Mouse (Mus musculus) midbrain, embryonic 11.5 days (tissue): Measurements from ENCODE around the gene Ssbp1. TPM values are rescaled to one million over a fixed set of nuclear protein-coding genes. Genes with fewer than 3 reads are reported as not detected.

Source experiments
- ATAC-seq: fragments of 200-750 bp; cut with Nextera tagmentation; 2 replicates; pipeline ENCODE4 v1.8.0; 2017; ENCODE audit warnings: moderate TSS enrichment, moderate library complexity; ENCODE audit not compliant: low FRiP score
- DNase-seq: peaks from one replicate; pipeline ENCODE4 v3.0.0; 2015; ENCODE audit warnings: low spot score; ENCODE audit errors: missing footprints
- H3K27ac ChIP-seq: fragments of 300-500 bp; sonication (generic); 2 replicates; pipeline ENCODE4 v1.5.1; 2014; ENCODE audit warnings: low read depth, low read length
- H3K27me3 ChIP-seq: fragments of 300-500 bp; sonication (generic); 2 replicates; pipeline ENCODE4 v1.6.1; 2014; ENCODE audit warnings: mild to moderate bottlenecking, low read length, moderate library complexity, mixed read lengths; ENCODE audit not compliant: control insufficient read depth, insufficient read depth
- H3K36me3 ChIP-seq: fragments of 300-500 bp; sonication (generic); 2 replicates; pipeline ENCODE4 v1.6.1; 2014; ENCODE audit warnings: mild to moderate bottlenecking, low read length, moderate library complexity, mixed read lengths; ENCODE audit not compliant: control insufficient read depth, insufficient read depth
- H3K4me1 ChIP-seq: fragments of 300-500 bp; sonication (generic); 2 replicates; pipeline ENCODE4 v1.6.1; 2014; ENCODE audit warnings: low read length; ENCODE audit not compliant: control insufficient read depth, insufficient read depth
- H3K4me2 ChIP-seq: fragments of 300-500 bp; sonication (generic); 2 replicates; pipeline ENCODE4 v1.6.1; 2014; ENCODE audit warnings: mild to moderate bottlenecking, moderate library complexity
- H3K4me3 ChIP-seq: fragments of 300-500 bp; sonication (generic); 2 replicates; pipeline ENCODE4 v1.5.1; 2014; ENCODE audit warnings: low read depth, low read length
- H3K9ac ChIP-seq: fragments of 300-500 bp; sonication (generic); 2 replicates; pipeline ENCODE4 v1.6.1; 2014; ENCODE audit warnings: low read length
- H3K9me3 ChIP-seq: fragments of 300-500 bp; sonication (generic); 2 replicates; pipeline ENCODE4 v1.6.1; 2016; ENCODE audit warnings: low read length; ENCODE audit not compliant: control insufficient read depth
- WGBS: fragments of 180-500 bp; shearing (Covaris S2); extraction: QIAGEN DNeasy Blood & Tissue Kit; methylation state at CpG from one replicate; pipeline ENCODE4 v1.1.7; 2014; 5-methylcytosine and 5-hydroxymethylcytosine counted together
- polyA plus RNA-seq: library from polyadenylated mRNA; unstranded; fragments of >200 nt; fragmentation: Nextera tagmentation; extraction: Ambion mirVana; gene quantifications from 2 replicates; pipeline ENCODE4 v1.2.1, GENCODE M21; 2014

The Ssbp1 gene
- polyA plus RNA-seq, 1 experiment from 2014 or later = 183 TPM

GRCm38 (mm10) chr6:40431812-40432211 lies 39.3 kb upstream of the Ssbp1 start:
- Histone ChIP-seq H3K4me3 (no peak overlapping the region), H3K4me1 (peaks cover 8% of the 10 kb centered on the region; the same call in 1 of the 2 replicates), H3K27me3 (no peaks in the 10 kb centered on the region), H3K4me2 (no peak overlapping the region), H3K9ac (no peak overlapping the region), H3K9me3 (no peaks in the 10 kb centered on the region), H3K27ac (no peak overlapping the region), H3K36me3 (no peaks in the 10 kb centered on the region)
- DNase-seq (no peak), ATAC-seq (no peak)

- Histone ChIP-seq H3K27ac (no peak overlapping the region), H3K4me2 (no peak overlapping the region), H3K27me3 (no peaks in the 10 kb centered on the region), H3K36me3 (no peaks in the 10 kb centered on the region), H3K4me3 (no peak overlapping the region), H3K9ac (no peak overlapping the region), H3K9me3 (no peaks in the 10 kb centered on the region), H3K4me1 (peaks cover 8% of the 10 kb centered on the region; the same call in 1 of the 2 replicates)
- ATAC-seq (no peak), DNase-seq (no peak)
- 88% methylated on average over 17 of the region's 17 CpGs for WGBS
Measured at GRCm38 (mm10) chr6:40432346-40433275, 38.5 kb upstream of the Ssbp1 start.

DNA sequence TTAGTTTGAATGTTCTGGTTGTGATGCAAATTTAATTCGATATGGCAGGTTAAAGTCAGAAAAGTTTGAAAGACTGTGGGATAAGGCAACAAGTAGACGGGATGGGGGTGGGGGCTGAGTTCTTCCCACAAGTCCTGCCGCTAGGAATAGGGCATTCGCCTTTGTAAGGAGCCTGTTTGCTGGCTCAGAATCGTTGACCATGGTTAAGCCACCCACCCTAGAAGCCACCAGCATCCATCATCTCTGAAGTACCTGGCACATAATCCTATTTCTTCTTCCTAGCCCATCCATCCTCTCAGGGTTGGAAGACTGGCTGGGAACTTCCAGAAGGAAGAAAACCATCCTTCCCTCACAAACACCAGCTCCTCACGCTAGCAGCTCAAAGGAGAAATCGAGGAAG lies 36.5 kb upstream of the Ssbp1 start:
- Histone ChIP-seq H3K4me2 (peak overlapping the region; percentile 84), H3K9me3 (no peaks in the 10 kb centered on the region), H3K9ac (peak overlapping the region; percentile 91), H3K27me3 (no peaks in the 10 kb centered on the region), H3K4me3 (peak overlapping the region; percentile 76), H3K4me1 (peaks cover 8% of the 10 kb centered on the region; the same call in 1 of the 2 replicates), H3K36me3 (no peaks in the 10 kb centered on the region), H3K27ac (0 out of 2 replicates have a peak overlapping the region, but pooled peaks have one; percentile 73)
- DNase-seq (no peak), ATAC-seq (no peak)
- 8% methylated on average over 7 of the region's 7 CpGs for WGBS

GRCm38 (mm10) chr6:40435151-40436046 lies 35.8 kb upstream of the Ssbp1 start:
- peak; percentile 82 for ATAC-seq
- peak overlapping the region; percentile 76 for H3K4me3 ChIP-seq

GRCm38 (mm10) chr6:40436047-40436483 lies 35.1 kb upstream of the Ssbp1 start, which contains the start of gene E330009J07Rik:
E330009J07Rik (minus strand) TSS chr6:40436135.
- DNase-seq (peak; percentile 97), ATAC-seq (peak; percentile 93)
- no peaks in the 10 kb centered on the region for H3K9me3 ChIP-seq
- H3K9ac ChIP-seq = peak within 1 kb of the TSS; percentile 91
- H3K27me3 ChIP-seq = no peaks in the 10 kb centered on the region
- peak within 1 kb of the TSS; percentile 73 for H3K27ac ChIP-seq
- H3K4me2 ChIP-seq = peak within 1 kb of the TSS; percentile 84
- peak within 1 kb of the TSS; percentile 76 for H3K4me3 ChIP-seq
- 1% methylated on average over 33 of the region's 38 CpGs for WGBS
- peaks cover 8% of the 10 kb centered on the region; the same call in 1 of the 2 replicates for H3K4me1 ChIP-seq
- no peaks in the 10 kb centered on the region for H3K36me3 ChIP-seq

More at GRCm38 (mm10) chr6:40435151-40436046, 35.8 kb upstream of the Ssbp1 start:
- Histone ChIP-seq H3K27ac (peak overlapping the region; percentile 73), H3K9ac (peak overlapping the region; percentile 91), H3K4me2 (peak overlapping the region; percentile 84), H3K36me3 (no peaks in the 10 kb centered on the region), H3K9me3 (no peaks in the 10 kb centered on the region), H3K4me1 (peaks cover 8% of the 10 kb centered on the region; the same call in 1 of the 2 replicates), H3K27me3 (no peaks in the 10 kb centered on the region)
- WGBS = under 1% methylated on average over 64 of the region's 72 CpGs
- DNase-seq = peak; percentile 96

DNA sequence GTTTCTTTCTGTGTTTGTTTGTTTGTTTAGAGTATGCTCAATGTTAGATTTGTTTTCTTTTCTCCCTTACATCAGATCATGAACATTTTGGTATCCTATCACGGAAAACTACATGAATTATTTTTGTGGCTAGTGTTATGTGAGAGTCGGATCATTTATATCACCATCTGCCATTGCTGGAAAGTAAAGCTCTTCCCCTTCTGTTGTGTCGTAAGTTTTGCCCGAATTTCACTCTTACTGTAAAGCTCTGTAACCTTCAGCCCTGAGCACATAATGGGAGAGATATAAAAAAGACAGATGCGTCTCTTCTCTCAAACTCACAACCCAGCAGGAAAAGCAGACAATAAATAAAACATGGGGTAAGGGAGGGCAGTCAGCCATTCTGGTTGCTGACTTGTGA lies 32.2 kb upstream of the Ssbp1 start, which contains the start of gene Wee2:
Wee2 (plus strand) TSS at position 153 of the 400 bp plus-strand sequence.
- Histone ChIP-seq H3K27me3 (no peaks in the 10 kb centered on the region), H3K36me3 (no peaks in the 10 kb centered on the region), H3K9me3 (no peaks in the 10 kb centered on the region), H3K27ac (no peak within 1 kb of the TSS), H3K9ac (no peak within 1 kb of the TSS), H3K4me1 (peaks cover 8% of the 10 kb centered on the region; the same call in 1 of the 2 replicates), H3K4me2 (no peak within 1 kb of the TSS), H3K4me3 (no peak within 1 kb of the TSS)
- WGBS = 81% methylated on average over 5 of the region's 5 CpGs
- ATAC-seq (no peak), DNase-seq (no peak)

- ATAC-seq (no peak), DNase-seq (no peak)
- no peak overlapping the region for H3K27ac ChIP-seq
- H3K4me1 ChIP-seq = peaks cover 3% of the 10 kb centered on the region; the same call in 1 of the 2 replicates
- no peak overlapping the region for H3K4me3 ChIP-seq
- 48% methylated on average over 12 of the region's 12 CpGs for WGBS
- no peak overlapping the region for H3K9ac ChIP-seq
- no peak overlapping the region for H3K4me2 ChIP-seq
- H3K36me3 ChIP-seq = no peaks in the 10 kb centered on the region
- H3K9me3 ChIP-seq = no peaks in the 10 kb centered on the region
- H3K27me3 ChIP-seq = no peaks in the 10 kb centered on the region
Measured at GRCm38 (mm10) chr6:40439731-40440130, 31.4 kb upstream of the Ssbp1 start.

GRCm38 (mm10) chr6:40441276-40441675 lies 29.9 kb upstream of the Ssbp1 start:
- Histone ChIP-seq H3K4me1 (no peaks in the 10 kb centered on the region), H3K4me2 (no peak overlapping the region), H3K27ac (no peak overlapping the region), H3K9me3 (no peaks in the 10 kb centered on the region), H3K36me3 (no peaks in the 10 kb centered on the region), H3K4me3 (no peak overlapping the region), H3K27me3 (no peaks in the 10 kb centered on the region), H3K9ac (no peak overlapping the region)
- ATAC-seq (no peak), DNase-seq (no peak)
- 90% methylated on average over 3 of the region's 3 CpGs for WGBS
